Mouse (Mus musculus) layer of hippocampus, adult 6 months (tissue): Measurements from ENCODE around the gene Acer1. TPM values are rescaled to one million over a fixed set of nuclear protein-coding genes. Genes with fewer than 3 reads are reported as not detected.

Experiments used
- long read RNA-seq, 2 experiments: library from polyadenylated mRNA; unstranded; transcript quantifications; one replicate each; pipeline ENCODE4 v2.0.0; 2019 to 2020
- polyA plus RNA-seq: library from polyadenylated mRNA; unstranded; fragments of <200 nt; fragmentation: Nextera tagmentation; gene quantifications from 2 replicates; pipeline ENCODE4 v1.2.3, GENCODE M21; 2021

The Acer1 gene
- polyA plus RNA-seq: not detected in 2 replicates
- long read RNA-seq, experiment 1: 0 reads
- long read RNA-seq, experiment 2: 0 reads

GRCm38 (mm10) chr17:56982013-56982412 lies at the start of gene Acer1:
Gene Acer1 (minus strand): TSS chr17:56982126.

GRCm38 (mm10) chr17:57030931-57031660 lies 49.2 kb upstream of the Acer1 start, which contains the start of gene Khsrp:
Gene Khsrp (minus strand): TSS chr17:57031522.

GRCm38 (mm10) chr17:57011236-57012141 lies 29.6 kb upstream of the Acer1 start, which contains the start of the genes Gtf2f1 and Gm17949:
Gene Gtf2f1 (minus strand): TSS chr17:57011288.
Gene Gm17949 (plus strand): TSS chr17:57011469.

GRCm38 (mm10) chr17:56999968-57000609 lies 18.2 kb upstream of the Acer1 start, which contains the start of gene Pspn:
Gene Pspn (minus strand): TSS chr17:57000018.

DNA sequence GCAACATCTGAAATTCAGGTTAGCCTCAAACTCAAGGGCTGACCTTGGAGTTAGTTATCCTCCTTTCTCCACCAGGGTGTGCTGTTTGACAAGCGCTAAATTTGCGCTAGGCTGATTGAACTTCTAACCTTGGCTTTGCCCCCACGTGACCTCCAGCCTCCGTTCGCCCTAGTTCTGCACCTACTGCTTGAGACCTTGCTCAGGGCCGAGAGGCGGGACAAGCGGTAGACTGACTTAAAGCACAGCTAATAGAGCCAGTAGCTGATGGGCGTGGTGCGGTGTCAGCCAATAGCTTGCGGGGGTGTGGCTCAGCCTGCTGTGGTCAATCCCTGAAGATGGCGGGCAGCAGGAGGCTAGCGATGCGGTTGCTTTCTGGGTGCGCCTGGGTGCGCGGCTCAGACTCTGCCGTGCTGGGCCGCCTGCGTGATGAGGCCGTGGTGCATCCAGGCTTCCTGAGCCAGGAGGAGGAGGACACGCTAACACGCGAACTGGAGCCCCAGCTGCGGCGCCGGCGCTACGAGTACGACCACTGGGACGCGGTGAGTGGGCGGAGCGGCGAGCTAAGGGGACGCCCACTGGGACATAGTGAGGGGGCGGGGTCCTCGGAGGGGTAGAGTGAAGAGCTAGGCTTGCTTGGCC lies 15.2 kb upstream of the Acer1 start, which contains the start of gene Alkbh7:
Alkbh7 (plus strand) TSS at position 311 of the 639 bp plus-strand sequence.

GRCm38 (mm10) chr17:56990115-56990746 lies 8.3 kb upstream of the Acer1 start, which contains the start of gene Clpp:
Gene Clpp (plus strand): TSS chr17:56990305.

DNA sequence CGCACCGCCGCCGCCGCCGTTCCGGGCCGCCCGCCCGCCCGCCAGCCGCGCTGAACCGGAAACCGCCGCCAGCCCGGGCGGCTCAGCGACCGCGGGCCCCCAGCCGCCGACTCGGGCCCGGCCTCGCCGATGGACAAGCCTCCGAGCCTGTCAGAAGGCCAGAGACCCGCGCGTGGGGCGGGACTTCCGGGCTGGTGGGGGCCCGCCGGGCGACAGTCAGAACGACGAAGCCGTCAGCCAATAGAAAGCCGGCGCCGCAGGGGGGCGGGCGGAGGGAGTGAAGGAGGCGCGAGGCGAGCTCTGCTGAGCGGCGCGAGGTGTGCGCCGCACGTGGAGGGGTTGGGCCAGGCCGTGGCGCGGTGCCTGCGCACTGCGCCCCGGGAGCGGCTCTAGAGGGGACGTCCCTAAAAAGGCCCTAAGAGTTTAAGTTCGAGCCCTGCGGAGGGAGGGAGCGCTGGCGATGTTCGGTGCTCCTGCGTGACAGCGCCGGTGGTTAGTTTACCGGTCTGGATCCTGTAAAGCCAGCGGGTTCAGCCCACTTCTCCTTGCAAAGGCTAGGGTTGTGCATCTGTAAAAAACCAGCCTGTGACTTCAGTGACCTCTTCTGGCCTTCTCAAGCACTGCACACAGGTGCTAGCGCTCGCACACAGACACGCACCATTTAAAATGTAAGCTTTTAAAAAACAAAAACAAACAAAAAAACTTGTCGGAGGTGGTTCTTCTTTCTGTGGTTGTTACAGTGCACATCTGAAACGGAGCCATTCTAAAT lies 46.4 kb downstream of the Acer1 start, which contains the start of gene Mllt1:
Mllt1 (minus strand) TSS at position 53 of the 769 bp plus-strand sequence.

Other genes starting within 250 kb of the Acer1 start
- gene Nrtn, start 224.6 kb downstream of the Acer1 start, polyA plus RNA-seq: 4.1 and 4.4 TPM in 2 replicates
- gene Dus3l, start 217.4 kb downstream of the Acer1 start, polyA plus RNA-seq: 22.2 and 22.6 TPM in 2 replicates
- gene Prr22, start 211.9 kb downstream of the Acer1 start, polyA plus RNA-seq: 0.14 TPM in 1 of 2 replicates, not detected in the other
- 1.8 and 2.1 TPM in 2 replicates for gene Rfx2, start 151.1 kb downstream of the Acer1 start, polyA plus RNA-seq
- gene Acsbg2, start 107.7 kb downstream of the Acer1 start, polyA plus RNA-seq: not detected in 2 replicates
- 0.15 and 0.34 TPM in 2 replicates for gene 1700061G19Rik, start 106.6 kb downstream of the Acer1 start, polyA plus RNA-seq
- 7.0 and 7.7 TPM in 2 replicates for gene Mllt1, start 46.7 kb downstream of the Acer1 start, polyA plus RNA-seq
- gene Clpp, start 8.2 kb upstream of the Acer1 start, polyA plus RNA-seq: 228 and 229 TPM in 2 replicates
- 58.9 and 60.0 TPM in 2 replicates for gene Alkbh7, start 15.2 kb upstream of the Acer1 start, polyA plus RNA-seq
- not detected in 2 replicates for gene Pspn, start 17.9 kb upstream of the Acer1 start, polyA plus RNA-seq
- gene Gtf2f1, start 29.2 kb upstream of the Acer1 start, polyA plus RNA-seq: 70.4 and 72.9 TPM in 2 replicates
- 0.15 TPM in 1 of 2 replicates, not detected in the other for gene Gm17949, start 29.3 kb upstream of the Acer1 start, polyA plus RNA-seq
- gene Khsrp, start 49.4 kb upstream of the Acer1 start, polyA plus RNA-seq: 3.2 and 3.4 TPM in 2 replicates
- gene Slc25a41, start 59.5 kb upstream of the Acer1 start, polyA plus RNA-seq: not detected in 2 replicates
- 1.5 and 8.4 TPM in 2 replicates for gene Crb3, start 77.0 kb upstream of the Acer1 start, polyA plus RNA-seq
- 37.6 and 49.0 TPM in 2 replicates for gene Slc25a23, start 77.7 kb upstream of the Acer1 start, polyA plus RNA-seq
- gene Dennd1c, start 96.4 kb upstream of the Acer1 start, polyA plus RNA-seq: 0.68 and 1.0 TPM in 2 replicates
- 597 and 759 TPM in 2 replicates for gene Tubb4a, start 105.7 kb upstream of the Acer1 start, polyA plus RNA-seq
- 0.63 and 1.1 TPM in 2 replicates for gene Tnfsf9, start 123.2 kb upstream of the Acer1 start, polyA plus RNA-seq
- gene Cd70, start 167.7 kb upstream of the Acer1 start, polyA plus RNA-seq: 0.46 and 0.78 TPM in 2 replicates
- gene Tnfsf14, start 212.1 kb upstream of the Acer1 start, polyA plus RNA-seq: not detected in 2 replicates
- 0.72 and 1.1 TPM in 2 replicates for gene C3, start 246.0 kb upstream of the Acer1 start, polyA plus RNA-seq